Mouse (Mus musculus) layer of hippocampus, adult 18-20 months (tissue): ENCODE measurements around the gene Hoxa7. TPM values are rescaled to one million over a fixed set of nuclear protein-coding genes. Genes with fewer than 3 reads are reported as not detected.

Experiments
- DNase-seq, 2 experiments: peaks; one replicate each; pipeline ENCODE4 v3.0.0; 2022; ENCODE audit warnings: low spot score in 2 of 2
- total RNA-seq, 2 experiments: library from RNA; stranded (reverse); gene quantifications; 2 replicates each; pipeline ENCODE4 v1.2.3; 2021

Hoxa7 gene
- total RNA-seq, 2 experiments from 2014 or later = 0.36 TPM; not detected in 1

DNA sequence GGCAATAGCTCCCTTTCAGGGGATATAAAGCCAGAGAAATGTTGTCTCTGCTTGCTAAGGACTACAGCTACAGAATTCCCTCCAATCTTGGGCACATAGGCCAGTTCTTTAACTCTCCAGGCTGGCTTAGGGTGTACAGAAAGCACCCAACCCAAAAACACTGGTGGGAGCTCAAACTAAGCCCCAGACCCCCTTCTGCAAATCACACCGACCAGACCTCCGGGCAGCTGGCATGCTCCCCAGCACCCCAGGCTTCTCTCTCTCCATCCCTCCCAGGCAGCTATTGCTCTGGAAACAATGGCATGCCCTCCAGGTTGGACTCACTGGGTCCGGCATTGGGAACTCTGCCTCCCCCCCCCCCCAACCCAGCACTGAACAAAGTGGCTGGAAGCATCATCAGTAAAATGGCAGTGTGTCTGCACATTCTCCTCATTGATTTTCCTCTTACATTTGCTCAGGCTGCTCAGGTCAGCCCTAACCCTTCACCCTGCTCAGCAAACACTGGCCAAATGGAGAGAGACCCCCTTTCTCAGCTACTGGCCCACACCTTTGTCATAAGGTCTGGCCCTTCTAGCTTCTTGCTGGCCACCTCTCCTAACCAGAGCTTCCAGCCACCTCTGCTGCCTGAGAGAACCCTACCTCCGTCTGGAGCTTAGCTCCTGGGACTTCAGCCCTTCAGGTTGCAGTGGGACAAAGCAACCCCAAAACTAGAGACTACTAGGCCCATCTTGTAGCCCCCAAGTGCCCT, 42.6 kb downstream of the Hoxa7 start:
- DNase-seq = no peak

DNA sequence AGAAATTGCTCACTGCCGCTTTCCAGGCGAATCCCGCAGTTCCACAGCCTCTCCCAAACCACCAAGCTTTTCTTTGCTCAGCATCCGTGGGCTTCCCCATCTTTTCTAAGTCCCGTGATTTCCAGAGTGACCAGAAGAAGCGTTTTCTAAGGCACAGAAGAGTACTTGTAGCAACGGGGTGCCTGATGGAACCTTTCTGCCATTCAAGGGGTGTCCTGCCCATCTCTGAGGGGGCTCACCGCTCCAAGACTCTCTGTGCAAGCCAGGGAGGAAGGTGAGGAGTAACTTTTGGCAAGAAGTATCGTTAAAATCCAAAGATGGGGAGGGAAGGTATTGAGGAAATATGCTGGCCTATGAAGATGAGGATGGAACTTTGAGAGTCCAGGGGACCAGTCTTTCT, 43.8 kb downstream of the Hoxa7 start:
- no peak for DNase-seq

DNA sequence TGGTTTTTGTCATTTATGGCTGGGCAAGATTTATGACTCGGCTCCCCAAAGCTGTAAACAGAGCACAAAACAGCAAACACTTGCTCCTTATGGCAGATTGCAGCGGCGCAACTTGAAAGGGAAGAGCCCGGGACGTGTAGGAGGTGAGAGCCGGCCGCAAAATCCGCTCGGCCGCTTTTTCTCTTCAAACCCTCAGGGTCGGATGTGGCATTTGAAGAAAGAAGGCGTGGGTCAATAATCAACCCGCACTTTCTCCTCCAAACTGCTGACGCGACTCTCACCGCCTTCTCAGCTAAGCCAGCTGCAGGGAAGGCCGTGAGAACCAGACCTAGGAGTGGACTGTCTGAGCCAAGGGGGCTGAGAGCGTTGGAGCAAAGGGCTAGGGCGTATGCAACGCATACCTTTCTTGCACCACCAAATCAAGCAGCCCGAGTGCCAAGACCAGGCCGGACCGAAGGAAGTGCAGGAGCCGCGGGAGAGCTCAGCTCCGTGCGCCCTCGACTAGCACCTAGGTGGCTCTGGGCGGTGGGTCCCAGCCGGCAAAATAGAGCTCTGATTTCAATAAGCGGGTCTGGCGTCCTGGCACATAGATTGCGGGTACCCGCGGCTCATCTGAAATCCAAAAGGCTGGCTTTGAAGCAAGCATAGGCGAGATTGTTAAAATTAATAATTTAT, 44.5 kb downstream of the Hoxa7 start, which contains the start of gene 5730596B20Rik:
5730596B20Rik (plus strand) TSS at position 438 of the 675 bp plus-strand sequence.
- DNase-seq = no peak

DNA sequence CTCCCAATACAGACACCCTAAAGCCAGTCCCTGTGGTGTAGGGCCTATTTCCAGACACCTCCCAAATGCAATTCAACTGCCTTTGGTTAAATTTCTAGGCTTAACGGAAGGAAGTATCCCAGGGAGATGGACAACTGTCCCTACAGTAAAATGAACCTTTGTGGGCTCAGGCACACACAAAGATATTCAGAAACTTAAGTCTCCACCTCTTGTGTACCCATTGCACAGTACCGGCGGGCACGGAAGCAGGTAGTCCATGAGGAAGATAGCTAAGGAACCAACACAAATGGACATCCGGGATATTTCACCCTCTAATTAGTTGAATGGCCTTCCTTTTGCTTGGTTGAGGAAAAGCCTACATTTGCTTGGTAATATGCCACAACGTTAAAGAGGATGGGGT, 45.3 kb downstream of the Hoxa7 start:
- no peak for DNase-seq

DNA sequence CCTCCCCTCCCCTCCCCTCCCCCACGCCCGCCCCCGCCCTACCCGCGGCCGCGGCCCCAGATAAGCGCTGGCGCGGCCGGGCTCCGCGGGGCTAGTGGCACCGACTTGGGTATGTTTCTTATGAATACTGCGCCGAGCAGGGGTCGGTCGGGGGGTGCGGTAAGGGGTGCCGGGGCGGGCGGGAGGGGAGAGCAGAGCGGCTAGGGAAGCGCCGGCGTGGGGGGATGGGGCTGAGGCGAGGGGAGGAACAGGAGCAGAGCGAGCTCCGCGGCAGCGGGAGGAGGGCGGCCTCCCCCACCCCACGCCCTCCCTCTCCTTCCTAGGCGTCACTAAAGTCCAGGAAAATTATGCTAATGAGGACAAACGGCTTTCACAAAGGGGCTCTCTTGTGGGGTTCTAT, 45.8 kb downstream of the Hoxa7 start:
- DNase-seq = no peak

DNA sequence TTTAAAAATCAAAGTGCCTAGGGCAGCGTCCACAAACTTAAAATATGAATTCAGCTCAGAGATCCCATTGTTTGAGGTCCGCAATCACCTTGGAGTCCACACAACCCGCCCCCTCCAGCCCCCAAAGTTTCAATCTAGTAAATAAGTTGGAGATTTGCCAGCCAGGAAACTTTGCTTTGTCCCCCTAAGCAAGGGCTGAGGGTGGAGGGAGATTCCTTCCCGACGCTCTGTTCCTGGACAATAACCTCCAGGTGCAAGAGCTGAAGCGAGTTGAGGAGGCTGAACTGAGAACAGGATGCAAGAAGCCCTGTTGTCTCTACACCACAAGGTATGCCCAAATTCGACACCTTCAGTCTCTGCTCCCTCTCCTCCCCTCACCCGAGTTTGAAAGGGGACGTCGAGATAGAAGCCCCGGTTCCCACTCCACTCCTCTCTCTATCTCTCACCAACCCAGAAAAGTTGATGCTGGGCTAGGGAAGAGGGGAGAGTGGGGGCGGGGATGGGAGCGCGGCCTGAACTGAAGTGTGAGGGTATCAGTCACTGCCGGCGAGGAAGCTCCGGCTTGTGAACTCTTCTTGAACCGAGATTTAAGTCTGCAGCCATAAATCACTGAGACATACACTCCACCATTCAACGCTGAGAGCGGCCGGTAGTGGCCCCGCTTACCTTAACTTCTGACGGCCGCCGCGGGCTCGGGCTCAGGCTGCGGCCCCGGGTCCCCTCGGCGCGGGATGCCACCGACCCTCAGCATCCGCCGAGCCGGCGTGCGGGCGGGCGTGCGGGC, 46.5 kb downstream of the Hoxa7 start:
- DNase-seq = no peak

DNA sequence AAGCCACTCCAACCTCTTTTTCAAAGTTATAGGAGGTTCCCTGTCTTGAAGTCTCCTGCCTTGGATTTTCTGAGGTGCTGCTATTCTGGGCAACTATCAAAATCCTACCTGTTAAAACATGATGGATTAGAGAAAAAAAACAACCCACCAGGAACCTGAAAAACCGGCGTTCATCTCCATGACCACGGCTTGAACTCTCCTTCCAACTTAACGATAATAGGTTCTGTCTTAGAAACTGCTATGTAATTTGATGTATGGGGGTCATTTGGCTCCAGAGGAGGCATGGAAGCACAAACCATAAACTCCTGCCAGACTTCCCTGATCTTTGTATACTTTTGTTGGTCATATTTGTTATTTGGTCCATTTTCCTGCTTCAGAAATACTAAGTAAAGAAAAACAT, 48.0 kb downstream of the Hoxa7 start:
- no peak for DNase-seq

DNA sequence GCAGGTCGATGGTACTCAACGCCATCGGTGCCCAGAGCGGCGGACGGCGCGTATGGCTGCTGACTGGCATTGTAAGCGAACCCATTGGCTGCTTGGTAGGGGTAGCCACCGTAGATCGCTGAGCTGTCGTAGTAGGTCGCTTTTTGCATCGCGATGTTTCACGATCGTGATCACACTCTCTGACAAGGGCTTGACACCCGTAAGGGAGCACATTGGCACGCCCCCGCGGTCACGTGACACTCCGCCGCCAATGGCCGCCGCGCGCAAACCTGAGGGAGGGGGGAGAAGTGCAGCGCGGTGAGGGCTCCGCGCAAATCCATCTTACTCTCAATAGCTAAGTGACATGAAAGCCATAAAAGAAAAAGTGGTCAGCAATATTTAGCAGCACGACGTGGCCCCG, 49.2 kb downstream of the Hoxa7 start:
- no peak for DNase-seq

DNA sequence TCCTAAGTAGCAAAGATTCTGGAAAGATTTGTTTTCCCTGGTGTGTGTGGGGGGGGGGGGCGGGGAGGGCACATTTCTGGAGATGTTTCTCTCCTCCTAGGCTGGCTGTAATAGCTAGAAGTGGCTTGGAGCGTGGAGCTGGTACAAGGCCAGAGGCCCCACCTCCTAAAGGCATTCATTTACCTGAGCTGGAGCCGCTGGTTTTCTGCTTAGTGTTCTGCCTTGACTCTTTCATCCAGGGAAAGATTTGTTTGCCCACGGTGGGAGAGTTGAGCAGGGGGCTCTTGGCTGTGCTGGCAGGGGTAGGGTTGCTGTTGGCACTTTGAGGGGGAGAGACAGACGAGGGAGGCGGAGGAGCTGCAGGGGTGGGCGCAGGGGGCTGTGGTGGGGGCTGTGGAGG, 49.7 kb downstream of the Hoxa7 start:
- DNase-seq = no peak

DNA sequence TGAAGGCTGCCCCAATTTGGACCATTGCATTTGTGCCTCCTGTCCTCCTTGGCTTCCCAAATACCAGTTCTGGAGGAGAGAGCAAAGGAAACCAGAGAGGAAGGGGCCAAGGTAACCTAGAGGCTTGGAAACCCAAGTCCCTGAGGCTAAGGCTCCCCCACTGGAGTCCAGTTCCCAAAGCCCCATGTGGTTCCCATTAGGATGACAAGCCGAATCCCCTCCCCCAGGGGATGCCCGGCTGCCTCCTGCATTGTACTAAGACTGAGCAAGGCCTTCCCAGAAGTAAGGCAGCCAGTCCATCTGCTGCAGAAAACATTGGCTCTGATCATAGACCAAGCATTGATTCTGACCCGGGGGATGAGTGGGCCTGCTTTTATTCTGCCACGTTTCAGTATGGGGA, 50.3 kb downstream of the Hoxa7 start:
- no peak for DNase-seq

DNA sequence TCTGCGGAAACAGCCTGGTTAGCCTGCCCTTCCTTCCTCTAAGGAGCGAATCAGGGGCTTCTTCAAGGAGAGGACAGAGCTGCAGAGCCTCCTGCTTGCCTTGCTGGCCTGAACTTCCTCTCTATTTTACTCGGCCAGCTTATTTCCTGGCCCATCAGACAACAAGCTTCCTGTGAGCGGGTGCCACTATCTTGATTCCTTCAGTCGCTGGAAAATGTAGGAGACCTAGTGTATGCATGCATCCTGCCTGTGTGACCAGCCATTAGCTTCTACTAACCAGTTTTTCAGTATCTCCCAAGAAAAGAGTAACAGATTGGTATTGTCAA, 50.8 kb downstream of the Hoxa7 start:
- DNase-seq = no peak

DNA sequence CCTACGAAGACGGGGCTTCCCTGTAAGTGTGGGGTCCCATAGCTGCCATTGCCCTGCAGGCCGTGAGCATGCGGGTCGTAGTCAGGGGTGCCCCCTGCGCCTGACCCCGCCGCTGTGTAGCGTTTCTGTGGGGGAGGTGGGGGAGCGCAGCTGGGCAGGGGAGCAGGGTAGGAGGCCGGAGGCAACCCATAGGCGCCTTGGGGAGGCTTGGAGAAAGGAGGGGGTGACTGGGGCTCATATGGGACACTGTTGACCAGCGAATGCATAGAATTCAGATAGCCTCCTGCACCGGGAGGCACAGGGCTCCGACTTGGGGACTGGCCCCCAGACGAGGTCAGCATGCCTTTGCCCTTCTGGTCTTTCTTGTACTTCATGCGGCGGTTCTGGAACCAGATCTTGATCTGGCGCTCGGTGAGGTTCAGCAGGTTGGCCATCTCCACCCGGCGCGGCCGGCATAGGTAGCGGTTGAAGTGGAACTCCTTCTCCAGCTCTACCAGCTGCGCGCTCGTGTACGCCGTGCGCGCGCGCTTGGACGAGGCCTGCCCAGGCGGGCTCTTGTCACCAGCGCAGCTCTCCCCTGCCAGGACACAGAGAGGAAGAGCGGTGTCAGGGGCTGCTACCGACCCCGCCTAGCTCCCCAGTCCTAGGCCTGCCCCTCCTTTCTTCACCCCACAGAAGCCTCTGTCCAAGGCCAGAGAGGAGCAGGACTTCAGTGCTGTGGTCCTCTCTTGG, 51.3 kb downstream of the Hoxa7 start:
- no peak for DNase-seq

DNA sequence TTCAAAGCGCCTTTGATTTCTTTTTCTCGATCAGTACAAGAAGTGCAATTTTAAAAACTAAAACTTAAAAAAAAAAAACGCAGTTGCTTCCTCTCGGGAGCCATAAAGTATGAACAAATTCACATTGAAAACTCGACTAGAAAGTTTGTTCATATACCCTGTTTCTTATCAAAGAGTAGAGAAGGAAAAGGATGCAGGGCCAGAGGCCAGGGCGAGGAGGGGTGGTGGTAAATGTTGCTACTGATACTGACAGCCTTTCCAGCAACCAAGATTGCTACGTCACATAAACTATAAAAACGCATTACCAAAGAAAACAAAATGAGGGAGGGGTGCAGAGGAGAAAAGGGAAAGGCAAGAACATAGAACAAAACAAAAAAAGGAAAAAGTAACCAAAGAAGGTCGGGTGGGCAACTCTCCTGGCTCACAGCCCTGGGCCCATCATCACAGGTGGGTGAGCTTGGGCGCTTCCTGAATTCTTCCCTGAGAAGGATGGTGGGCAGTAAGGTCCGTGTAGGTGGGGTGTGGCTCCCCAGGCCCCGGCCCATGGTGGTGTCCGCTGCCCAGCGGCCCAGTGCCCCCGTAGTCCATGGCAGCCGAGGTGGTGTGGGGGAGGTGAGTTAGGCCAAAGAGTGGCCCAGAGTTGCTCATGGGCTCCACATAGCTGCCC, 52.0 kb downstream of the Hoxa7 start:
- no peak for DNase-seq

DNA sequence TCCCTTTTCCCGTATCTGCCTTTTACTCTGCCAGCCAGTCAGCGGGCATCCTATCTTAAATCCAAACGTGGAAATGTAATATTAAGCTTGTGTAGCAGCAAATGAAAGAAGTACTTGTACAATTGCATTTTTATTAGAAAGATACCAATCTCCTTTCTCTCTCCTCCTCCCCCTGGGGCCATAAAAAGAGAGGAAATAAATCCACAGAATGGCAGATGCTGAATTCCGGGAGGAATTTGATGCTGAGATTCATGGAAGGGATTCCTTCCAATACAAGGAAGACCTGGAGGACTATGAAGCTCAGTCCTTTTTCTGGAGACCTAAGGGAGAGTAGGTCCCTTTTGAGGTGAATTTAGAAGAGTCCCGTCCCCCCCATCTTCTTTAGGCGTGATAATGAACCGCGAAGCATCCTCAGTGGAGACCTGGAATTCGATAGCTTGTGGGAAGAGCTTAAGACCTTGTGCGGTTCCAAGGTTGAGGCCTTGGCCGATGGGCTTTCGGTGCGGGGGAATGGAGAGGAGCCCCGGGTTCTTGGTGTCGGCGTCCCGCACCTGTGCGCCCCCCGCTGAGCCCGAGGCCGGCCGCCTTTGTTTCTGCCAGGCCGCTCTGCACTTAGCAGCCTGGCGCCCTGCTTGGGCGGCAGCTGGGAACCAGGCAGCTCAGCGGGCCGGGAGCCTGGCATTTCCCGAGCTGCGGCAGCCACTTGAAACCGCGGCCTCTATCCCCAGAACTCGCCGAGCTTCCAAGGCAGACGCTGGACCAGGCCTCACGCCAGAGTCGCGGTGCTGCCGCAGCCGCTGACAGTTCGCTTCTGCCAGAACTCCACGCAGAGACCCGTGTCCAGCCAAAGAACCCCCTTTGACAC, 53.2 kb downstream of the Hoxa7 start:
- no peak for DNase-seq

DNA sequence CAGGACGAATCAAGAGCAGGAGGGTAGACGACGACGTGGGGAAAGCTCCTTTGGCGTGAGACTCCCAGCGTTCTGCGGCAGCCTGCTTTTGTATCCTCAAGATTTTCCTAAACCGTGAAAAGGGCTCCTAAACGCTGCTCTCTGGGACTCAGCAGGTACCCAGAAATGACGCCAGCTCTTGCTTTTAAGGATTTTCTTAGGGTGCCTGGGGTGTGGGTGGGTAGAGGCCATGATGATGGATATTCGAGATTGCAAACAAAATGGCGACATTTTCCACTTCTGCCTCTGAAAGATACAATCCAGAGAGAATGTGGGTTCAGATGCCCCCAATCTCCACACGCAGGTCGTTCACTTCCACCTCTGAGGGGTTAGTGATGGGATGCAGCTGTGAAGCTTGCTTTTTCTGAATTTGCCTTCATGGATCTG, 53.9 kb downstream of the Hoxa7 start:
- no peak for DNase-seq

DNA sequence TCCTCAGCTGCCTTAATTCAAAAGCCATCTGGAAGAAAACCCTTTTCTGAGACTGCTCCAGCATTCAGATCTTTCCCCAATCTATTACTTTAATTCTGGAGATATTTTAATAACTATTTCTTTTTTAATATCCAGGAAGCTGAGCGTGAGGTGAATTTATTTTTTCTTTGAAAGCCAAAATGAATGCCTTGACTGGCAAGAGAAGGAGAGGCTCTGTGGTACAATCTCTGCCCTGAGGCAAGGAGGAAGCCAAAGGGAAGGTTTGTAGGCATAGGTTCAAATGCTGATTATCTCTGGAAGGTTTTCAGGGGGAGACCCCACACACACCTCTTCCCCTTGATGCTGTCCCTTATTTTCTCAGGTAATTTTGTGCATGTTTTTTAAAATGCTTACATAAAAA, 54.5 kb downstream of the Hoxa7 start:
- no peak for DNase-seq

DNA sequence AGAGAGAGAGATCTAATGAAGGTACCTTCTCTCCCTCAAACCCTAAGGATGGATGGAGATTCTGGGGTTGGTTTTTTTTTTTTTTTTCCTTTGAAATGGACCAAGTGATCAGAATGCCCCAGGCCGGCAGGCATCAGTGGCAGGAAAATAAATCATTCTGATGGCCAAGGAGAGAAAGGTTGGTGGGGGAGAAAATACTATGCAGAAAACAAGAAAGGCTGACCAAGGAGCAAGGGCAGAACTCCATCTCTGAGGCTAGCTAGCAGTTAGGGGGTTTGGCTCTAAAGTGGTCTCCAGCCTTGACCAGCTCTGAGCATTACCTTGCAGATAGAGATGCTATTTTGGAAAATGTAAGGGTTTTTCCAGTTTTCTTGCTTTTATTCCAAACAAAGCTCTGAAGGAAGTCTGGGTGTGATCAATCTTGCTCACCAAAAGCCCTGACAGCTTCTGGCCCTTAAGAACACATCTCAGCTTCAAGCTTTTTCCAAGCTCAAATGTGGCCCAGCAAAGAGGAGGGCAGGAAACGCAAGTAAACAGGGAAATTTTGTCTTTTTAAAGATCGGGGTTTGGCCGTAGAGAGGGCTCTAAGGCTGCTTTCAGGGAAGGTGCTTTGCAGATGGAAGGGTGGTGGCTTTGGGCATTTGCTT, 55.1 kb downstream of the Hoxa7 start:
- DNase-seq = no peak

DNA sequence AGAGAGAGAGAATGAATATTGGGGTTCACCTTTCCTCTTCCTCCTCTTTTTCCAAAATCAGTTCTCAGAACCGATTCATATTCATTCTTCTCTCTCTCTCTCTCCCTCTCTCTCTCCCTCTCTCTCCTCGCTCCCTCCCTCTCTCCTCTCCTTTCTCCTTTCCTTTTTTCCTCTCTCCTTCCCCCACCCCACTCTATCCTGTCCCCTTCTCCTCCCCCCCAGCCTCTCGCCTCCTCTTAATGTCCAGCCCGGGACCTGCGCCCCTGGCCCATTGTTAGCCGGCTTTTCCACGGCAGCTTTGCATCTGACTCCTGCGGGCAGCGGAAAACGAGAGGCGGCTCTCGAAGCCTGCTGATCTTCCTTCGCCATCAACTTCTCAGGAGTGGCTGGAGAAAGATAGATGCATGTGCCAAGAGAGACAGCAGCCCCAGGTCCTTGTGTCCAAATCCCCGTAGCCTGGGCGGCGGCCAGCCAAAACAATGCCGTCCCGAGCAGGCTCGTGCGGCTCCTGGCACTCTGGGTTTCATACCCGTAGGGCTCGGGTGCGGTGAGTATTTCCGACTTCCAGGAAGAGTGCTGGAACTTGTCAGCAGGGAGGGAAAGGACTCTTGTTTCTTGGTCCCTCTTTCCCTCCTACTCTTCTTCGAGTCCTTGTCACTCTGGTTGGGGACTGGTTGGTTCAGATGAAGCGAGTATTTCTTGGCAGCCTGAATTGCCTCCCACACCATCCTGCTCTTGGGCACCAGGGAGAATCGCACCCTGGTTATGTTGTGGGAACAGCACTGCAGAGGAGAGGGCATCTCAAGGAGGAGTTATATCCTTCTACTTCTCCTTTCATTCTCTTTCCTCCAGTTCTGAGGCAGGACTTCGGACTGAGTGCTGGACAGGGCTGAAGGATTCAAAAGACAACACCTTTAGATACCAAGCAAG, 55.9 kb downstream of the Hoxa7 start:
- DNase-seq = no peak
